Mouse (Mus musculus): ENCODE measurements around the gene I0C0044D17Rik. TPM values are rescaled to one million over a fixed set of nuclear protein-coding genes. Genes with fewer than 3 reads are reported as not detected.

Gene I0C0044D17Rik
- polyA plus RNA-seq, 1 experiment from 2014 or later = not detected

DNA sequence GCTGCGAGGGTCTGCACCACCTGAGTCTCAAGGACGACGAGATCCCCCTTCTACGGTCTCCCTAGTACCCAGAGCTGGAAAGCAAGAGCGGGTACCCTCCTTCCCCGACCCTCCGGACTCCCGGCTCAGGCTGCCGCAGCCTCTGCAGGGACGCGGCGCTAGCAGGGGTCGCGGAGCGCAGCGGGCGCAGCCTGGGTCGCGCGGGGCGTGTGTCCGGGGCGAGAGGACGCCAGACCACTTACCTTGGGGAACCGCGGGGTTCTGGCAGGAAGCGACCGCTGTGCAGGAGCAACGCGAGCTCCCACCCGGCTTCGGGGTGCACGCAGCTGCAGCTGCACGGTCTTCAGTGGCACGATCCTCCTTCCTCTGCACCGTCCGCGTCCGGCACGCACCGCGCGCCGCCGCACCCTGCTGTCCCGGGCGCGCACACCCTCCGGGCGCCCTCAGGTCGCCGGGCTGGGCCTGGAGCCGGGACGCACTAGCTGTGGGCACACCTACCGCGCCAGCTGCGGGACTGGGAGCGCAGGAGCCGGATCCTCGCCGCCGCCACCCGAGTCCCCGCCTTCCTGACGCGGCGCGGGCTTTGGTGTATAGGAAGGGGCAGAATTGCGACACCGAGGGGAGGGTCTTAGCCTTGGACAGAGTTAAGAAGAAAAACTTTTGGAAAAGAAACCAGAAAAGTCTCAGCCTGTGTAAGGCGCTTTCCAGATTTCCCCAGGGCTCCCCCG is 6.3 kb downstream of the I0C0044D17Rik start, which contains the start of gene Kank4:
Gene Kank4 (minus strand): TSS at position 354 of the 728 bp plus-strand sequence.
- under 1% methylated on average over 62 of the region's 72 CpGs for WGBS (ENCODE audit: insufficient replicate concordance)
- peaks cover 27% of the 10 kb centered on the region for H3K27me3 ChIP-seq (ENCODE audit: control insufficient read depth, insufficient read depth, low read length)
- peak within 1 kb of the TSS; percentile 98 for H3K4me2 ChIP-seq
- peak within 1 kb of the TSS; percentile 68 for H3K9ac ChIP-seq (ENCODE audit: low read depth, low read length)
- H3K4me1 ChIP-seq (ENCODE audit: control insufficient read depth, insufficient read depth, low read length) = no peaks in the 10 kb centered on the region
- ATAC-seq (replicated peaks; ENCODE audit: insufficient number of reproducible peaks, low FRiP score, low TSS enrichment) = peak; percentile 39
- H3K9me3 ChIP-seq (replicated peaks; ENCODE audit: control insufficient read depth, low read length) = no peaks in the 10 kb centered on the region
- H3K27ac ChIP-seq (ENCODE audit: low read depth, low read length) = no peak within 1 kb of the TSS
- peak within 1 kb of the TSS; percentile 72 for H3K4me3 ChIP-seq (ENCODE audit: low read depth, low read length)
- H3K36me3 ChIP-seq (ENCODE audit: control insufficient read depth, insufficient read depth, low read length) = no peaks in the 10 kb centered on the region

DNA sequence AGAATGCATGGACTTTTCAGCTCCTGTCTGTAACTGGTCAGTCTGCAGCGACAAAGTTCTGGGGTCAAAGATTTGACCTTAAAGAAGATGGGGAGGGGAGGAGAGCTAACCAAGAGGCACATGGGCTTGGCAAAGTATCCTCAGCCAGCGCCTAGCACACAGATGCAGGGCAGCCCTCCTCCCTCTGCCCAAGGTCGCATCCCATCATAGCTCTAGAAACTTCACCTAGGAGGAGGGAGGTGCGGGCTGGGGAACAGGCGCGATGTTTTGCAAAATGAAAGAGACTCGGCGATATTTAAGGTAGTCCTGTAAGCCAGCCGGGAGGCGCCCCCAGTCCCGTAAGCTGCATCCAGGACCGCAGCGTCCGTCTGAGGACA is 6.8 kb downstream of the I0C0044D17Rik start:
- H3K4me1 ChIP-seq (ENCODE audit: control insufficient read depth, insufficient read depth, low read length) = no peaks in the 10 kb centered on the region
- no peaks in the 10 kb centered on the region for H3K36me3 ChIP-seq (ENCODE audit: control insufficient read depth, insufficient read depth, low read length)
- no peak overlapping the region for H3K27ac ChIP-seq (ENCODE audit: low read depth, low read length)
- WGBS (ENCODE audit: insufficient replicate concordance) = under 1% methylated on average over 14 of the region's 14 CpGs
- peak overlapping the region; percentile 72 for H3K4me3 ChIP-seq (ENCODE audit: low read depth, low read length)
- H3K9ac ChIP-seq (ENCODE audit: low read depth, low read length) = peak overlapping the region; percentile 68
- H3K9me3 ChIP-seq (replicated peaks; ENCODE audit: control insufficient read depth, low read length) = no peaks in the 10 kb centered on the region
- peaks cover 27% of the 10 kb centered on the region for H3K27me3 ChIP-seq (ENCODE audit: control insufficient read depth, insufficient read depth, low read length)
- ATAC-seq (replicated peaks; ENCODE audit: insufficient number of reproducible peaks, low FRiP score, low TSS enrichment) = no peak
- peak overlapping the region; percentile 98 for H3K4me2 ChIP-seq

DNA sequence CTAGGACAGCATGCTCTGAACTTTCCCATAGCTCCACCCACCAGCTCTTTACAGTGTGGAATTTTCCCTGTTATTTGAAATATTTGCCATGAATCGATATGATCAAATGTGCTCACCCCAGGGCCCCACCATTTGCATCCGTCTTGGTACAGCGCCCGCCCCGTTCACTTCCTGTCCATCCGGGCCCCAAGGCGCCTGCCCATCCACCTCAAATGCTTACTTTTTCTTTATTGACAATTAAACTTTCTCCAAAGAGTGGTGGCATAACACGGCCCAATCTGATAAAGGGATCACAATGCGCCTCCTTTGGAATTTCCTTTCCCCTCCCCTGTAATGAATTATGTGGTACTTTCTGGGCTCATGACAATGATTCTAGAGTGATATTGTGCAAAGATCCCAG is 17.3 kb downstream of the I0C0044D17Rik start:
- WGBS (ENCODE audit: insufficient replicate concordance) = 82% methylated on average over 9 of the region's 9 CpGs
- H3K4me3 ChIP-seq (ENCODE audit: low read depth, low read length) = no peak overlapping the region
- no peak overlapping the region for H3K9ac ChIP-seq (ENCODE audit: low read depth, low read length)
- no peak overlapping the region for H3K27ac ChIP-seq (ENCODE audit: low read depth, low read length)
- H3K9me3 ChIP-seq (replicated peaks; ENCODE audit: control insufficient read depth, low read length) = no peaks in the 10 kb centered on the region
- ATAC-seq (replicated peaks; ENCODE audit: insufficient number of reproducible peaks, low FRiP score, low TSS enrichment) = no peak
- no peaks in the 10 kb centered on the region for H3K27me3 ChIP-seq (ENCODE audit: control insufficient read depth, insufficient read depth, low read length)
- H3K4me2 ChIP-seq = no peak overlapping the region
- H3K36me3 ChIP-seq (ENCODE audit: control insufficient read depth, insufficient read depth, low read length) = no peaks in the 10 kb centered on the region
- H3K4me1 ChIP-seq (ENCODE audit: control insufficient read depth, insufficient read depth, low read length) = no peaks in the 10 kb centered on the region; the same call in 1 of the 2 replicates

- peak overlapping the region; percentile 29; the same call in 1 of the 2 replicates for H3K27ac ChIP-seq (ENCODE audit: low read depth, low read length)
- H3K9ac ChIP-seq (ENCODE audit: low read depth, low read length) = no peak overlapping the region
- no peak overlapping the region for H3K4me2 ChIP-seq
- 46% methylated on average over 12 of the region's 12 CpGs for WGBS (ENCODE audit: insufficient replicate concordance)
- H3K9me3 ChIP-seq (replicated peaks; ENCODE audit: control insufficient read depth, low read length) = no peaks in the 10 kb centered on the region
- no peaks in the 10 kb centered on the region for H3K36me3 ChIP-seq (ENCODE audit: control insufficient read depth, insufficient read depth, low read length)
- H3K27me3 ChIP-seq (ENCODE audit: control insufficient read depth, insufficient read depth, low read length) = no peaks in the 10 kb centered on the region
- no peaks in the 10 kb centered on the region; the same call in none of the 2 replicates for H3K4me1 ChIP-seq (ENCODE audit: control insufficient read depth, insufficient read depth, low read length)
- ATAC-seq (replicated peaks; ENCODE audit: insufficient number of reproducible peaks, low FRiP score, low TSS enrichment) = no peak
- no peak overlapping the region for H3K4me3 ChIP-seq (ENCODE audit: low read depth, low read length)
Observed at GRCm38 (mm10) chr4:98805291-98806048, 18.2 kb downstream of the I0C0044D17Rik start.

- H3K27ac ChIP-seq (ENCODE audit: low read depth, low read length) = no peak overlapping the region
- H3K36me3 ChIP-seq (ENCODE audit: control insufficient read depth, insufficient read depth, low read length) = no peaks in the 10 kb centered on the region
- no peaks in the 10 kb centered on the region for H3K27me3 ChIP-seq (ENCODE audit: control insufficient read depth, insufficient read depth, low read length)
- no peaks in the 10 kb centered on the region; the same call in none of the 2 replicates for H3K4me1 ChIP-seq (ENCODE audit: control insufficient read depth, insufficient read depth, low read length)
- H3K4me3 ChIP-seq (ENCODE audit: low read depth, low read length) = no peak overlapping the region
- no peak overlapping the region for H3K9ac ChIP-seq (ENCODE audit: low read depth, low read length)
- peak; percentile 37; the same call in 1 of the 2 replicates for ATAC-seq (replicated peaks; ENCODE audit: insufficient number of reproducible peaks, low FRiP score, low TSS enrichment)
- H3K9me3 ChIP-seq (replicated peaks; ENCODE audit: control insufficient read depth, low read length) = no peaks in the 10 kb centered on the region
- no peak overlapping the region for H3K4me2 ChIP-seq
- WGBS (ENCODE audit: insufficient replicate concordance) = 61% methylated on average over 7 of the region's 7 CpGs
Observed at GRCm38 (mm10) chr4:98804476-98805134, 19.0 kb downstream of the I0C0044D17Rik start.

GRCm38 (mm10) chr4:98801775-98802174 is 21.9 kb downstream of the I0C0044D17Rik start:
- ATAC-seq (replicated peaks; ENCODE audit: insufficient number of reproducible peaks, low FRiP score, low TSS enrichment) = no peak
- H3K4me2 ChIP-seq = no peak overlapping the region
- H3K36me3 ChIP-seq (ENCODE audit: control insufficient read depth, insufficient read depth, low read length) = no peaks in the 10 kb centered on the region
- no peak overlapping the region for H3K4me3 ChIP-seq (ENCODE audit: low read depth, low read length)
- H3K4me1 ChIP-seq (ENCODE audit: control insufficient read depth, insufficient read depth, low read length) = no peaks in the 10 kb centered on the region; the same call in none of the 2 replicates
- H3K9me3 ChIP-seq (replicated peaks; ENCODE audit: control insufficient read depth, low read length) = no peaks in the 10 kb centered on the region
- 75% methylated on average over 11 of the region's 11 CpGs for whole genome bisulfite sequencing (ENCODE audit: insufficient replicate concordance)
- no peaks in the 10 kb centered on the region for H3K27me3 ChIP-seq (ENCODE audit: control insufficient read depth, insufficient read depth, low read length)
- no peak overlapping the region for H3K9ac ChIP-seq (ENCODE audit: low read depth, low read length)
- H3K27ac ChIP-seq (ENCODE audit: low read depth, low read length) = no peak overlapping the region

DNA sequence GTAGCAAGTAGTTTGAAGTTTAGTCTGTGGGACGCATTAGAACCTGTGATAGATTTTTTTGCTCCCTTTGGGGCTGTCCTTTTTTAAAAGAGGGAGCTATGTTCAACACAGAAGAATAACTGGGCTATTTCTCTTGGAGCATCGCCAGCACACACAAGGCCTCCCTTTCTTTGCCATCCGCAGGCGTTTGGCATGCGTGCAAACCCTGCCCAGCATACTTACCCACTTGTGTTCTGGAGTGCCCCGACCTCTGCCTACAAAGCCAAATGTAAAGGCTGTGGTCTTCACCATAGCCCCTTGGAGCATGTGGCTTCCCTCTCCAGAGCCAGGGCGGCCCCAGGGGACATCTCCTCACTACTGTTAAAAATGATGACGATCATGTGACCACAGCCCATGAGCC is 22.8 kb downstream of the I0C0044D17Rik start:
- Histone ChIP-seq H3K4me1 (ENCODE audit: control insufficient read depth, insufficient read depth, low read length) (no peaks in the 10 kb centered on the region; the same call in none of the 2 replicates), H3K9me3 (replicated peaks; ENCODE audit: control insufficient read depth, low read length) (no peaks in the 10 kb centered on the region), H3K36me3 (ENCODE audit: control insufficient read depth, insufficient read depth, low read length) (no peaks in the 10 kb centered on the region), H3K27me3 (ENCODE audit: control insufficient read depth, insufficient read depth, low read length) (no peaks in the 10 kb centered on the region), H3K27ac (ENCODE audit: low read depth, low read length) (no peak overlapping the region), H3K4me3 (ENCODE audit: low read depth, low read length) (no peak overlapping the region), H3K9ac (ENCODE audit: low read depth, low read length) (no peak overlapping the region), H3K4me2 (no peak overlapping the region)
- WGBS (ENCODE audit: insufficient replicate concordance) = 73% methylated on average over 8 of the region's 8 CpGs
- ATAC-seq (replicated peaks; ENCODE audit: insufficient number of reproducible peaks, low FRiP score, low TSS enrichment) = no peak

DNA sequence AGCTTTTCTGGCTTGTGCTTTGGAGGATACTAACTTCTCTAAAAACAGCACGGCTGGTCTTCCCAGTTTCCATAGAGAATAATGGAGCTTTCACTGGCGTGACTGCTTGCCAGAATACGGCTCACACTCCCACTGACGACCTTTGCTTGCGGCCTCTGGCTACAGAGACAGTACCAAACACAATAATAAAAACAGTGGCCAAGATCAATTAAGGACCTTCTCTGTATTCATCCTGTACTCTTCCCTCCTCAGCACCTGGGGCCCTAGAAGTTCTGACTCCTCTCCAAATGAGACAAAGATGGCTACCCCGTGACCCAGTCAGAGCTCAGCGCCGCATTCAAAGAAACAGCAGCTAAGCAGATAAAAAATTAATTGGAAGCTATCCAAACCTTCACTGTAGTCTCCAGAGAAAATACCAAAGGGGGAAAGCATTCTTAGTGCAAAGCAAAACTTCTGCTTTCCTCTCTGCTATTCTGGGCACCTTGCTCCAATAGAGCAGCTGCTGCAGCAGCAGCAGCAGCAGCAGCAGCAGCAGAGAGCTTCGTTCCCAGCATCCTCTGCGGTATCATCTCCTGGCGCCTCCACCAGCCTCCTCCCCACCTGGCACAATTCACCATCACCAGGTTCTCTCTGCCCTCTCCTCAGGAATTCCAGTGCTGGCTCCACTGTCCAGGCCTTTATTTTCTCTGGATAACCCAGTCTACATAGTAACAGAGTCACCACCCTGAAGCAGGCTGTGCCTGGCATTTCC is 26.9 kb downstream of the I0C0044D17Rik start:
- no peak overlapping the region for H3K27ac ChIP-seq (ENCODE audit: low read depth, low read length)
- no peaks in the 10 kb centered on the region for H3K9me3 ChIP-seq (replicated peaks; ENCODE audit: control insufficient read depth, low read length)
- no peak for ATAC-seq (replicated peaks; ENCODE audit: insufficient number of reproducible peaks, low FRiP score, low TSS enrichment)
- H3K4me1 ChIP-seq (ENCODE audit: control insufficient read depth, insufficient read depth, low read length) = no peaks in the 10 kb centered on the region; the same call in 1 of the 2 replicates
- no peak overlapping the region for H3K4me3 ChIP-seq (ENCODE audit: low read depth, low read length)
- no peak overlapping the region for H3K4me2 ChIP-seq
- 72% methylated on average over 11 of the region's 11 CpGs for WGBS (ENCODE audit: insufficient replicate concordance)
- no peak overlapping the region for H3K9ac ChIP-seq (ENCODE audit: low read depth, low read length)
- no peaks in the 10 kb centered on the region for H3K27me3 ChIP-seq (ENCODE audit: control insufficient read depth, insufficient read depth, low read length)
- no peaks in the 10 kb centered on the region for H3K36me3 ChIP-seq (ENCODE audit: control insufficient read depth, insufficient read depth, low read length)
